Mouse (Mus musculus): ENCODE measurements around the gene Lrrc17.
"Not testable (repeated sequence)": the region's sequence is repeated elsewhere in the genome, so short reads cannot be mapped to it uniquely, and the experiment has no call there.

The Lrrc17 gene

GRCm38 (mm10) chr5:21610996-21611395, 67.6 kb downstream of the Lrrc17 start:
- no peak for DNase-seq

DNA sequence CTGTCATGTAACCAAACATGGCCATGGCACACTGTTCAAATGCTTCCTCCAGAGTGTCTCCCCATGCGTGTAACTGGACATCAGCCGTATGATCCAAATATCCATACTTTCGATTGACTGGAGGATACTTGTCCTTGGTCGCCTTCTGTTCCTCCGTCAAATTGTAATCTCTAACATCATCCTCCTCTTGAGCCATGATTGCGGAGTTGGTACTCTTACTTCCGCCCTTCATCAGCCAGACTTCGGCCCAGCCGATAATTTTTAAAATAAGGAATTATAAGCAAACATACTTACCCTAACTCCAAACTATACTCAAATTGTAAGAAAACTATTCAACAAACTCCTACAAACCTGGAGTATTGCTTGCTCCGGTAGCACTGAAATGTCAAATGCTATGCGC, 70.9 kb downstream of the Lrrc17 start:
- DNase-seq, result not testable (repeated sequence)

- DNase-seq, result no peak
Measured at GRCm38 (mm10) chr5:21616450-21617009, 73.2 kb downstream of the Lrrc17 start.

Data from cerebellum, postnatal 25 days (tissue).